Mouse (Mus musculus) brain, embryonic 14.5 days (tissue): Measurements from ENCODE around the gene Vwa7.

Experiments used
- CTCF ChIP-seq: fragments of 200-500 bp; IDR thresholded peaks from 2 replicates; pipeline ENCODE4 v1.5.1; 2012; ENCODE audit warnings: inconsistent platforms, mild to moderate bottlenecking, moderate library complexity, borderline replicate concordance; ENCODE audit not compliant: insufficient read depth, insufficient read length; ENCODE audit errors: extremely low read depth
- POLR2A ChIP-seq: fragments of 200-500 bp; IDR thresholded peaks from 2 replicates; pipeline ENCODE4 v1.6.1; 2012; ENCODE audit warnings: mild to moderate bottlenecking, inconsistent platforms, borderline replicate concordance; ENCODE audit not compliant: poor library complexity, insufficient read depth, insufficient read length, severe bottlenecking; ENCODE audit errors: extremely low read depth

DNA sequence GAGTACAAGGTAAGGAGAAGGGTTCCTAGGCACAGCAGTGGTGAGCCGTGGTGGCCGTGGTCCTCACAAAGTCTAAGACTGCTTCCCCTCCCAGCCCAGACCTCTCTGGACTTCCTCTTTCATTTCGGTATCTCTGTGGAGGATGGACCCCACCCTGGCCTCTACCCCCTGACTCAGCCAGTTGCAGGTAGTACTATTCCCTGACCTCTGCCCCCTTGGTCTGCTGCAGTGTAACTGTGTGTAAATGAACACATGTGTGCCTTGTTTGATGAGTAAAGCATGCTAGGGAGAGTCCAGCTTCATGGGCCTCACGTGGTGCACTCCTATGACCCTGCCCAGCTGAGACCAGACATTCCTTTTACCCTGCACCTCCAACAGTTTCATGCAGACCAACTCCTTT, 7.4 kb downstream of the Vwa7 start:
- TF ChIP-seq CTCF, result no peak
- no peak for TF ChIP-seq POLR2A
